ENCODE assay signal across 14 mouse cellular contexts in genomic region chr2:180234353-180234752, GRCm38 (mm10). TPM values are rescaled to one million over a fixed set of nuclear protein-coding genes. Genes with fewer than 3 reads are reported as not detected.
A peak's percentile ranks its signal among the peaks of the same experiment; 100 is the strongest.
DNase-seq lines count a peak whose midpoint lies in the region; ATAC-seq and TF ChIP-seq lines count a peak whose summit lies in the region.
"Had no signal": no experiment of that assay in that cellular context is flagged by ENCODE, and none has a peak within 500 bp of the region (broad histone marks: within the 10 kb centered on the region; RNA-seq: fewer than 3 reads in every experiment).

No protein-coding gene starts in this region.

- no peak overlapping the region for H3K9ac ChIP-seq in forebrain, embryonic 14.5 days (ENCODE audit: low read length)
- no peak overlapping the region for H3K9ac ChIP-seq in kidney, postnatal 0 days (ENCODE audit: low read depth, low read length)
- H3K9ac ChIP-seq in embryonic facial prominence, embryonic 13.5 days, result no peak overlapping the region
- no peak overlapping the region for H3K9ac ChIP-seq in liver, postnatal 0 days (replicated peaks)

- ATAC-seq in forebrain, embryonic 14.5 days, result no peak
- ATAC-seq in kidney, postnatal 0 days (replicated peaks; ENCODE audit: low FRiP score, low read depth), result no peak
- no peak for ATAC-seq in embryonic facial prominence, embryonic 13.5 days (ENCODE audit: insufficient number of reproducible peaks, insufficient read depth, low FRiP score, low TSS enrichment, low read depth)
- peak; percentile 44; the same call in 1 of the 2 replicates for ATAC-seq in liver, postnatal 0 days

- H3K4me3 ChIP-seq in forebrain, embryonic 10.5 days, result no peak overlapping the region
- no peak overlapping the region for H3K4me3 ChIP-seq in forebrain, embryonic 14.5 days (ENCODE audit: low read depth, low read length)
- no peak overlapping the region for H3K4me3 ChIP-seq in kidney, postnatal 0 days (replicated peaks; ENCODE audit: low read depth, low read length)
- no peak overlapping the region for H3K4me3 ChIP-seq in embryonic facial prominence, embryonic 13.5 days
- H3K4me3 ChIP-seq in liver, postnatal 0 days (ENCODE audit: low read depth, low read length), result no peak overlapping the region

- H3K36me3 ChIP-seq in forebrain, embryonic 10.5 days (replicated peaks), result no peaks in the 10 kb centered on the region
- no peaks in the 10 kb centered on the region for H3K36me3 ChIP-seq in forebrain, embryonic 14.5 days (ENCODE audit: control insufficient read depth, insufficient read depth, low read length)
- no peaks in the 10 kb centered on the region for H3K36me3 ChIP-seq in kidney, postnatal 0 days (ENCODE audit: insufficient read depth, low read length)
- no peaks in the 10 kb centered on the region for H3K36me3 ChIP-seq in embryonic facial prominence, embryonic 13.5 days
- H3K36me3 ChIP-seq in liver, postnatal 0 days (replicated peaks; ENCODE audit: insufficient read depth, low read length), result no peaks in the 10 kb centered on the region

- TF ChIP-seq CTCF in kidney, postnatal 0 days (IDR thresholded peaks at IDR 0.05; ENCODE audit: low read depth), result no peak
- no peak for TF ChIP-seq CTCF in liver, postnatal 0 days (IDR thresholded peaks at IDR 0.05; ENCODE audit: low read depth)

- TF ChIP-seq EP300 in liver, postnatal 0 days (IDR thresholded peaks at IDR 0.05; ENCODE audit: low read depth), result no peak

- no peaks in the 10 kb centered on the region for H3K27me3 ChIP-seq in forebrain, embryonic 10.5 days (ENCODE audit: poor library complexity, severe bottlenecking)
- no peaks in the 10 kb centered on the region for H3K27me3 ChIP-seq in forebrain, embryonic 14.5 days (replicated peaks; ENCODE audit: control insufficient read depth, insufficient read depth, low read length)
- H3K27me3 ChIP-seq in kidney, postnatal 0 days (ENCODE audit: insufficient read depth, low read length), result no peaks in the 10 kb centered on the region
- H3K27me3 ChIP-seq in embryonic facial prominence, embryonic 13.5 days, result no peaks in the 10 kb centered on the region
- H3K27me3 ChIP-seq in liver, postnatal 0 days (ENCODE audit: insufficient read depth, low read length), result no peaks in the 10 kb centered on the region

- 94% methylated on average over 8 of the region's 8 CpGs for WGBS in forebrain, embryonic 10.5 days
- WGBS in forebrain, embryonic 14.5 days, result 96% methylated on average over 8 of the region's 8 CpGs
- 92% methylated on average over 8 of the region's 8 CpGs for WGBS in kidney, postnatal 0 days
- 81% methylated on average over 8 of the region's 8 CpGs for WGBS in embryonic facial prominence, embryonic 13.5 days
- 76% methylated on average over 8 of the region's 8 CpGs for WGBS in liver, postnatal 0 days (ENCODE audit: insufficient replicate concordance)

- H3K9me3 ChIP-seq in forebrain, embryonic 10.5 days, result no peaks in the 10 kb centered on the region
- no peaks in the 10 kb centered on the region for H3K9me3 ChIP-seq in forebrain, embryonic 14.5 days (replicated peaks; ENCODE audit: control insufficient read depth, low read length)
- H3K9me3 ChIP-seq in kidney, postnatal 0 days (replicated peaks; ENCODE audit: low read length), result no peaks in the 10 kb centered on the region
- H3K9me3 ChIP-seq in embryonic facial prominence, embryonic 13.5 days, result no peaks in the 10 kb centered on the region
- no peaks in the 10 kb centered on the region; the same call in 1 of the 2 replicates for H3K9me3 ChIP-seq in liver, postnatal 0 days (ENCODE audit: low read length)

- DNase-seq in forebrain, embryonic 10.5 days (ENCODE audit: extremely low spot score, low spot score), result no peak
- DNase-seq in forebrain, embryonic 14.5 days (ENCODE audit: low spot score), result no peak
- DNase-seq in kidney, postnatal 0 days (ENCODE audit: low spot score), result no peak
- DNase-seq in kidney, adult 18-20 months, result no peak
- DNase-seq in liver, postnatal 0 days, result peak; percentile 13
- DNase-seq in spleen, postnatal 14 days (ENCODE audit: low spot score in 2 of 2), result no peak
- DNase-seq in gastrocnemius, adult 8-10 months (ENCODE audit: low spot score in 2 of 2), result no peak
- DNase-seq: gastrocnemius, postnatal 25 days; right cerebral cortex, postnatal 14 days had no signal

- peaks cover 13% of the 10 kb centered on the region for H3K4me1 ChIP-seq in forebrain, embryonic 10.5 days
- no peaks in the 10 kb centered on the region for H3K4me1 ChIP-seq in forebrain, embryonic 14.5 days (ENCODE audit: control insufficient read depth, insufficient read depth, low read length)
- peaks cover 14% of the 10 kb centered on the region for H3K4me1 ChIP-seq in kidney, postnatal 0 days (replicated peaks; ENCODE audit: insufficient read depth, low read length)
- H3K4me1 ChIP-seq in embryonic facial prominence, embryonic 13.5 days, result peaks cover 28% of the 10 kb centered on the region
- H3K4me1 ChIP-seq in liver, postnatal 0 days (ENCODE audit: insufficient read depth), result peaks cover 26% of the 10 kb centered on the region

- H3K4me2 ChIP-seq in forebrain, embryonic 14.5 days (ENCODE audit: low read length), result no peak overlapping the region
- H3K4me2 ChIP-seq in kidney, postnatal 0 days (ENCODE audit: low read length), result no peak overlapping the region
- H3K4me2 ChIP-seq in embryonic facial prominence, embryonic 13.5 days, result no peak overlapping the region
- H3K4me2 ChIP-seq in liver, postnatal 0 days (ENCODE audit: low read depth, low read length), result no peak overlapping the region

- H3K27ac ChIP-seq in forebrain, embryonic 10.5 days, result peak overlapping the region; percentile 45; the same call in 1 of the 2 replicates
- H3K27ac ChIP-seq in forebrain, embryonic 14.5 days (ENCODE audit: low read depth, low read length), result no peak overlapping the region
- peak overlapping the region; percentile 77 for H3K27ac ChIP-seq in kidney, postnatal 0 days
- H3K27ac ChIP-seq in embryonic facial prominence, embryonic 13.5 days, result peak overlapping the region; percentile 82
- H3K27ac ChIP-seq in liver, postnatal 0 days (ENCODE audit: low read depth), result no peak overlapping the region

RNA-seq across cellular contexts. Expression of gene Lama5, which starts 8.7 kb away (rescaled TPM):
- 10.7 and 11.2 TPM in 2 replicates for polyA plus RNA-seq in forebrain, embryonic 10.5 days (2016; fragmentation: Nextera tagmentation; extraction: Ambion mirVana)
- polyA plus RNA-seq in forebrain, embryonic 14.5 days (2014; fragmentation: Nextera tagmentation; extraction: Ambion mirVana), result 2.7 and 3.5 TPM in 2 replicates
- 48.6 and 62.4 TPM in 2 replicates for polyA plus RNA-seq in kidney, postnatal 0 days (2015; fragmentation: Nextera tagmentation; extraction: Ambion mirVana)
- 19.0 and 25.2 TPM in 2 replicates for polyA plus RNA-seq in embryonic facial prominence, embryonic 13.5 days (2015; fragmentation: Nextera tagmentation; extraction: Ambion mirVana)
- polyA plus RNA-seq in liver, postnatal 0 days (2015; fragmentation: Nextera tagmentation; extraction: Ambion mirVana), result 2.1 and 2.2 TPM in 2 replicates
- 10 to 100 TPM; 10.8 to 16.5 (median 13.8) TPM for total RNA-seq in gastrocnemius, adult 8-10 months (2022)

RNA-seq across cellular contexts. Expression of gene Rps21, which starts 22.8 kb away (rescaled TPM):
- 560 and 577 TPM in 2 replicates for polyA plus RNA-seq in forebrain, embryonic 10.5 days (2016; fragmentation: Nextera tagmentation; extraction: Ambion mirVana)
- polyA plus RNA-seq in forebrain, embryonic 14.5 days (2014; fragmentation: Nextera tagmentation; extraction: Ambion mirVana), result 376 and 523 TPM in 2 replicates
- 737 and 848 TPM in 2 replicates for polyA plus RNA-seq in kidney, postnatal 0 days (2015; fragmentation: Nextera tagmentation; extraction: Ambion mirVana)
- polyA plus RNA-seq in embryonic facial prominence, embryonic 13.5 days (2015; fragmentation: Nextera tagmentation; extraction: Ambion mirVana), result 653 and 689 TPM in 2 replicates
- 382 and 393 TPM in 2 replicates for polyA plus RNA-seq in liver, postnatal 0 days (2015; fragmentation: Nextera tagmentation; extraction: Ambion mirVana)
- total RNA-seq in gastrocnemius, adult 8-10 months (2022), result 100 to 1,000 TPM; 348 to 580 (median 436) TPM

RNA-seq across cellular contexts. Expression of gene Cables2, which starts 38.9 kb away (rescaled TPM):
- 9.2 and 12.0 TPM in 2 replicates for polyA plus RNA-seq in forebrain, embryonic 10.5 days (2016; fragmentation: Nextera tagmentation; extraction: Ambion mirVana)
- polyA plus RNA-seq in forebrain, embryonic 14.5 days (2014; fragmentation: Nextera tagmentation; extraction: Ambion mirVana), result 14.5 and 15.0 TPM in 2 replicates
- 12.0 and 13.1 TPM in 2 replicates for polyA plus RNA-seq in kidney, postnatal 0 days (2015; fragmentation: Nextera tagmentation; extraction: Ambion mirVana)
- polyA plus RNA-seq in embryonic facial prominence, embryonic 13.5 days (2015; fragmentation: Nextera tagmentation; extraction: Ambion mirVana), result 11.6 and 14.6 TPM in 2 replicates
- polyA plus RNA-seq in liver, postnatal 0 days (2015; fragmentation: Nextera tagmentation; extraction: Ambion mirVana), result 4.7 and 5.2 TPM in 2 replicates
- 10 to 100 TPM in 1 of 4 experiments, 1 to 10 TPM in 3; 8.1 to 10.8 (median 9.0) TPM for total RNA-seq in gastrocnemius, adult 8-10 months (2022)

RNA-seq across cellular contexts. Expression of gene Rbbp8nl, which starts 55.3 kb away (rescaled TPM):
- 0.32 and 0.35 TPM in 2 replicates for polyA plus RNA-seq in forebrain, embryonic 10.5 days (2016; fragmentation: Nextera tagmentation; extraction: Ambion mirVana)
- not detected in 2 replicates for polyA plus RNA-seq in forebrain, embryonic 14.5 days (2014; fragmentation: Nextera tagmentation; extraction: Ambion mirVana)
- polyA plus RNA-seq in kidney, postnatal 0 days (2015; fragmentation: Nextera tagmentation; extraction: Ambion mirVana), result 0.29 and 0.33 TPM in 2 replicates
- polyA plus RNA-seq in embryonic facial prominence, embryonic 13.5 days (2015; fragmentation: Nextera tagmentation; extraction: Ambion mirVana), result 1.6 and 1.7 TPM in 2 replicates
- polyA plus RNA-seq in liver, postnatal 0 days (2015; fragmentation: Nextera tagmentation; extraction: Ambion mirVana), result not detected in 2 replicates
- total RNA-seq in gastrocnemius, adult 8-10 months (2022), result not detected
- total RNA-seq: common myeloid progenitor, adult 5-6 weeks; gastrocnemius, postnatal 25 days; layer of hippocampus, postnatal 10 days; neutrophil, adult 5-6 weeks had no signal
- polyA plus RNA-seq: liver, embryonic 16.5 days had no signal

Comparison
In these comparisons a context has a peak if more than half of its experiments do, and no peak if none do; other contexts are left out.
1. H3K27ac ChIP-seq: peak in forebrain, embryonic 10.5 days (single experiment), kidney, postnatal 0 days (single experiment) and embryonic facial prominence, embryonic 13.5 days (single experiment); none in forebrain, embryonic 14.5 days (single experiment) and liver, postnatal 0 days (single experiment).